Mouse (Mus musculus): ENCODE data around the gene Fam13a.
A peak's percentile ranks its signal among the peaks of the same experiment; 100 is the strongest.

Fam13a gene

GRCm38 (mm10) chr6:58933189-58933913 is 91.0 kb downstream of the Fam13a start:
- DNase-seq (ENCODE audit: low spot score in 2 of 2), result peak; percentile 90 to 91

GRCm38 (mm10) chr6:58932515-58933188 is 91.7 kb downstream of the Fam13a start:
- peak in 1 of 2 experiments; percentile 43 for DNase-seq (ENCODE audit: low spot score in 2 of 2)

- no peak for DNase-seq (ENCODE audit: low spot score in 2 of 2)
Observed at GRCm38 (mm10) chr6:58931149-58931548, 93.2 kb downstream of the Fam13a start.

GRCm38 (mm10) chr6:58929911-58930431 is 94.4 kb downstream of the Fam13a start:
- no peak for DNase-seq (ENCODE audit: low spot score in 2 of 2)

GRCm38 (mm10) chr6:58927881-58928280 is 96.5 kb downstream of the Fam13a start:
- no peak for DNase-seq (ENCODE audit: low spot score in 2 of 2)

DNA sequence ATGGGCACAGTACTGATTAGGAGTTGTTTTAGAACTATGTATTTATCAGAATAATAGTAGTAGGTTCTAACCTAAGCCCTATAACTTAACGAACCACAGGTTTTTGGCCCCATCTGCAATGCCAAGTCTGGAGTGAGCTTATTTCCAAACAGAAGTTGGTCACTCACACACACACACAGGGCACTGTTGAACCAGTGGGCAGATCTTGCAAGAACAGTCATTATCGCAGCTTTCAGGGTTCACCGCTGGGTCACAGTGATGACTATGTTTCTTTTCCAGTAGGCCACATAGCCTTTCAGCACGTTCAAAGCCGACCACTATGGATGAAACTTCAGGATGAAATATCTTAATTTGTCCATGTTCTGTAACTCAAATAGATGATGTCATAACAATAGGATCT is 101.8 kb downstream of the Fam13a start:
- no peak for DNase-seq (ENCODE audit: low spot score in 2 of 2)

GRCm38 (mm10) chr6:58921623-58922022 is 102.7 kb downstream of the Fam13a start:
- DNase-seq (ENCODE audit: low spot score in 2 of 2), result no peak

- DNase-seq (ENCODE audit: low spot score in 2 of 2), result no peak
Observed at GRCm38 (mm10) chr6:58920735-58921134, 103.6 kb downstream of the Fam13a start.

DNA sequence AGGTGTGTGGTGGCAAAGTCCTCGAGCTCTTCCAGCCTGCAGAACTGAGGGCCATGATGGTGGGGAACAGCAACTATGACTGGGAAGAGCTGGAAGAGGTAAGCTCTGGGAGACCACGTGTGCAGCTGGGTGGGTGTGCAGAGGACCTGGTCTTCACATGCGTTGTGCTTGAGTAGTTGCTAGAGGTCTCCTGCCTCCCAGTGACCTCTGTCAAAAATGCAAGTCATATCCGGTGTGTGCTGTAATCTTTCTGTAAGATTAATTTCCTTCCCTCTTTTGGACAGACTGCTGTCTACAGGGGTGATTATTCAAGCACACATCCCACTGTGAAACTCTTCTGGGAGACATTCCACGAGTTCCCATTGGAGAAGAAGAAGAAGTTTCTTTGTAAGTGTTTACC is 107.9 kb downstream of the Fam13a start:
- DNase-seq (ENCODE audit: low spot score in 2 of 2), result no peak

DNA sequence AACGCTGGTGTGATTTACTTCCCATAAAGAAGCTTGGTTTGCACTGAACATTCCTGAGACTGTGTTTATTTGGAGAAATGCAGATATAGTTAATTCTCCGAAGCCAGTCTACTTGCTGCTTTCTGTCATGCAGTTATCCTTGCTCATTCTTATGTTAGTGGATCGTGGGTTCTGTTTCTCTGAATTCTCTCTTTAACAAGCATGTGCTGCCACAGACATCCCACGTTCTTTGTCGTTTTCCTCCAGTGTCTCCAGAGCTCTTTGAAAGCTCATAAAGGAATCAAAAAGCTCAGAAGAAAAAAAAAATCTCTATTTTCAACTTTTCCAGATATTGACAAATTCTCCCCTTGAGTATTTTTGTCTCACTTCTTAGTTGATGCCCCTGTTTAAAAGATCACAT is 110.4 kb downstream of the Fam13a start:
- no peak for DNase-seq (ENCODE audit: low spot score in 2 of 2)

DNA sequence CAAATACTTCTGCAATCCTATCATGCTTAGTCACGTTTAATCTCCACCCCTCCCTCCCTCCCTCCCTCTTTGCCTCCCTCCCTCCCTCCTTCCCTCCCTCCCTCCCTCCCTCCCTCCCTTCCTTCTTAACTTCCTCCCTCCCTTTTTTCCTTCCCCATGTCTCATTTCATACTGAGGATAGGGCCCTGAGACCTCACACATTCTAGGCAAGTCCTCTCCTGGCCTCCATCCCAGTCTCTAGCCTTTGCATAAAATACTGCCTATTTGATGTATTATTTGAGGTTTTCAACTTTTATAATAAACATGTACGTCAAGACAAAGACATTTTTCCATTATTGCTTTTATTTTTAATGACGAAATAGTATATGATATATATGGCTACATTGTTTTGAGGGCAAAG is 110.8 kb downstream of the Fam13a start:
- no peak for DNase-seq (ENCODE audit: low spot score in 2 of 2)

DNA sequence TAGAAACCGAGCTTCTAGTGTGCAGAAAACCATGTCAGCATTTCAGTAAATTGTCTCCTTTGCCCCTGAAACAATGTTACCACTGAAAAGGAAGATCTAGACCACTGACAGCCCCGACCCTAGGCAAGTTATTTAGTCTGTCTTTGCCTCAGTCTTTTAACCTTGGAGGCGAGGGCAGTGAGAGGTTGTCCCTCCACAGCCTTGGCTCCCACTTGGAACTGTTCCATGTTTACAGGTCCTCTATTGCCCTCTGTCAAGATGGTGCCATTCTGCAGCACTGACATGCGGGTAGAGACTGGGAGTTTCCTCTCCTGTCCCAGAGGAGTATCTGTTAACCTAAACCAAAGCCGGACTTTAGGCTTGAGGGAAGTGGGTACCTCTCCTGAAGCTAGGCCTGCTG is 111.5 kb downstream of the Fam13a start:
- DNase-seq (ENCODE audit: low spot score in 2 of 2), result no peak

- DNase-seq (ENCODE audit: low spot score in 2 of 2), result no peak
Observed at GRCm38 (mm10) chr6:58907791-58908190, 116.6 kb downstream of the Fam13a start.

- no peak for DNase-seq (ENCODE audit: low spot score in 2 of 2)
Observed at GRCm38 (mm10) chr6:58907336-58907735, 117.0 kb downstream of the Fam13a start.

DNA sequence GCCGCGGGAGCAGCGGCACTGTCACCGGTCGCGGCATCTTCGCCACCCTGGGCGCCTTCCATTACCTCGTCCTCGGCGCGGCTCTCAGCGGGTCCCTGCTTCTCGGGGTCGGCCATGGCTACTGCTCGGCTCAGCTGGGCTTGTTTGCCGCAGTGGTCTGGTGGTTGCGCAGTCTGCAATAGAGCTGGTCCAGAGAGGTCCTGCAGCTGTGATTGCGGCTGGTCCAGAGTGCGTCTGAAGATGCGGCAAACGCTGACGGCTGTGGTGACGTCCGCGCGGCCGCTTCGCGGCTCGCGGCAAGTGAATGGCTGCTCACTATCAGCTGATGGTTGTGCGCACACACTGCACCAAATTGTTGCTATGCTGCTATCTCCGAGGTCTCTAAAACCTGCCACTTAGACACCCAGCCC is 117.5 kb downstream of the Fam13a start, which contains the start of gene Nap1l5:
TSS of gene Nap1l5 (minus strand) at position 225 of the 410 bp plus-strand sequence.
- peak in 1 of 2 experiments; percentile 82 for DNase-seq (ENCODE audit: low spot score in 2 of 2)

- no peak for DNase-seq (ENCODE audit: low spot score in 2 of 2)
Observed at GRCm38 (mm10) chr6:58904551-58904950, 119.8 kb downstream of the Fam13a start.

GRCm38 (mm10) chr6:58903171-58903570 is 121.2 kb downstream of the Fam13a start:
- peak in 1 of 2 experiments; percentile 56 for DNase-seq (ENCODE audit: low spot score in 2 of 2)

DNA sequence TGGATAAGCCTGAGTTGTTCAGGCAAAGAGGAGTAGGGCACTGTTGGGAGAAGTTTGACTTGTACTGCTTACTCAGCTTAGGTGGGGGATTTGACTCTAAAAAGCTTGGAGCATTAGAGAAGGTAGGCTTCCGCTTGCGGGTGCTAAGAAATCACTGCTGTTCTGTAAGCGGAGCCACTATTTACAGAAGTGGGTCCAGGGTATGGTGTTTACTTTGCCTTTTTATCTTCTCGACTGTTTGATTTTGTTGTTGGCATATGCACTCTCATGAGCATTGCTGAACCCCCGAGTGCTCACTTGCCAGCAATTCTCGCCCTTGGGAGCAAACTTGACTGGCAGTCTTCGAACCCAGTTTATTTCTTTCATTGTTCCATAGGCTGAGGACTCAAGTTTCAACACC is 123.8 kb downstream of the Fam13a start:
- no peak for DNase-seq (ENCODE audit: low spot score in 2 of 2)

DNA sequence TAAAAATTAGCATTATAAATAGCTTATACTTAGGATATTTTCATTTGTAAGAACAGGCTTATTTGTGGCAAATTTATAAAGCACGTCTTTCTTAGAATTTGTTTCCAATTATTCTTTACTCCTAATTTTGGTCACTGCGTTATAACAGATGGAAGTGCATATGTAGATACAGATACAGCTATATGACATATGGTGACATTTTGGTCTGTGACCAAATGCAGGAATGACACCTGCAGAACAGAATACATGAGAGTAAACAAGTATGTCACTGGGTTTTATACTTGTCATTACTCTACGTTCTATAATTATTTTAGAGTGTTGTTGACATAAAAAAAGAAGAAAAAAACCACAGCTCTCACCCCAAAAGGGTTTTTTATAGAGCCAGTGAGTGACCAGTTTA is 125.3 kb downstream of the Fam13a start:
- no peak for DNase-seq (ENCODE audit: low spot score in 2 of 2)

DNA sequence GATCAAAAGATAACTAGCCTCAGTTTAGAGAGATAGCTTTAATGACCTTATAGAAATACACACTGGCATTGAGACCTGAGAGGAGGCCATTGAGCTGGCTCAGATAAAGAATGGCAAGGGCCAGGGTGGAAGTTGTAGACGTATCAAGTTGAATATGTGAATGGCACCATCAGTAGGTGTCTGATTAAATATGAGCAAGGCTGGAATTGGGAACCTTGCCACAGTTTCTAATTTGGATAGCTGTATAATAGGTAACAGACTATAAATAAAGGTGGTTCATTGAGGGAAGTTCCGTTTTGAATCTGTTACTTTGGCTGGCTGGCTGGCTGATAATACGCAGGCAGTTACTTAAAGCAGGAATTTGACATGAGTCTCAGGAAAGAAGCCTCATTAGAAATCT is 127.7 kb downstream of the Fam13a start:
- DNase-seq (ENCODE audit: low spot score in 2 of 2), result no peak

DNA sequence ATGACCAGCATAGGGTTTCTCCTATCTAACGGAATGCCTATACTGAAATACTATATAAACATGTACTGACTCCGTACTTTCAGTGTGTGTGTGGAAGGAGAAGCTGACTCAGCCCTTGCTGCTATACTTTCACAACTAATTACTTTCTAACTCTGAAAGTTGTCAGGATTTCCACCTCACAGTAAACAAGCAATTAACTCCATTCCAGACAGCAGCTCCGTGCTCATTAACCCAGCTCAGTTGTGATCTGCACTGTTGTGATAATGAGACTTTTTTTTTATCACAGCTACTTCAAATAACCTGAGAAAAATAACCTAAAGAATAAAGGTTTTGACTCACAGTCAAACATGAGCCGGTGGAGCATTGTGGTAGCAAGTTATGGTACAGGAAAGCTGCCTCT is 129.4 kb downstream of the Fam13a start:
- no peak for DNase-seq (ENCODE audit: low spot score in 2 of 2)

- DNase-seq (ENCODE audit: low spot score in 2 of 2), result no peak
Observed at GRCm38 (mm10) chr6:58893307-58893706, 131.0 kb downstream of the Fam13a start.

DNA sequence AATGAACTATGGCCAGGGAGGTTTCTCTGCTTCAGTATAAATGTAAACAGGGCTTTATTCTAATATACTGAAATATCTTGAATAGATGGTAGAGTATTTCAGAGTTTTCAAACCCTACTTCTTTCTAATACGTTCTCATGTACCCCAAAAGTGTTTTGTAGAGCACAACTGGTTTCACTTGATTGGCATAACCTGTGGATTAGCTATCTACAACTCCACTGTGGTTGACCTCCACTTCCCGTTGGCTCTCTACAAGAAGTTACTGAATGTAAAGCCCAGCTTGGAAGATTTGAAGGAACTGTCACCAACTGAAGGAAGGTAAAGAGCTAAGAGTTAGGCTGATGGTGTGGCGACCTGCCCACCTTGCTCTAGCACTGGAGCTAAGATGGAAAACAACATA is 134.4 kb downstream of the Fam13a start:
- DNase-seq (ENCODE audit: low spot score in 2 of 2), result no peak

Measured in left cerebral cortex, adult 9 months (tissue).